5 mouse cellular contexts compared by ENCODE assay signal in genomic region chr15:99904841-99905240, GRCm38 (mm10).
"Had no signal": no experiment of that assay in that cellular context is flagged by ENCODE, and none has a peak within 500 bp of the region (broad histone marks: within the 10 kb centered on the region; RNA-seq: fewer than 3 reads in every experiment).

No protein-coding gene starts in this region.

- H3K27me3 ChIP-seq: limb, embryonic 12.5 days; liver, embryonic 13.5 days; midbrain, embryonic 13.5 days had no signal

- H3K4me1 ChIP-seq: limb, embryonic 12.5 days; liver, embryonic 13.5 days had no signal

- H3K36me3 ChIP-seq: limb, embryonic 12.5 days; liver, embryonic 13.5 days; midbrain, embryonic 13.5 days had no signal

- H3K4me2 ChIP-seq: limb, embryonic 12.5 days; liver, embryonic 13.5 days; midbrain, embryonic 13.5 days had no signal

- H3K9me3 ChIP-seq: limb, embryonic 12.5 days; liver, embryonic 13.5 days; midbrain, embryonic 13.5 days had no signal

- H3K9ac ChIP-seq: limb, embryonic 12.5 days; liver, embryonic 13.5 days; midbrain, embryonic 13.5 days had no signal

- H3K4me3 ChIP-seq: layer of hippocampus, adult 2 months; limb, embryonic 12.5 days; liver, embryonic 13.5 days; midbrain, embryonic 13.5 days had no signal

- H3K27ac ChIP-seq: layer of hippocampus, adult 2 months; limb, embryonic 12.5 days; liver, embryonic 13.5 days; midbrain, embryonic 13.5 days; stomach, postnatal 0 days had no signal
